Mouse (Mus musculus) G1E (cell line): ENCODE results near the gene Zfp296.

Experiments
- CTCF ChIP-seq: IDR thresholded peaks from 2 replicates; pipeline ENCODE4 v1.5.1; 2012; ENCODE audit warnings: low read depth, low read length, inconsistent platforms, mixed read lengths
- POLR2AphosphoS5 ChIP-seq: IDR thresholded peaks from 2 replicates; pipeline ENCODE4 v1.6.1; 2012; ENCODE audit warnings: low read depth, low read length, inconsistent platforms; ENCODE audit not compliant: insufficient replicate concordance
- TAL1 ChIP-seq: conservative IDR thresholded peaks from 2 replicates; pipeline ENCODE4 v1.6.1; 2012; ENCODE audit warnings: low read depth, low read length, inconsistent platforms, mixed read lengths

DNA sequence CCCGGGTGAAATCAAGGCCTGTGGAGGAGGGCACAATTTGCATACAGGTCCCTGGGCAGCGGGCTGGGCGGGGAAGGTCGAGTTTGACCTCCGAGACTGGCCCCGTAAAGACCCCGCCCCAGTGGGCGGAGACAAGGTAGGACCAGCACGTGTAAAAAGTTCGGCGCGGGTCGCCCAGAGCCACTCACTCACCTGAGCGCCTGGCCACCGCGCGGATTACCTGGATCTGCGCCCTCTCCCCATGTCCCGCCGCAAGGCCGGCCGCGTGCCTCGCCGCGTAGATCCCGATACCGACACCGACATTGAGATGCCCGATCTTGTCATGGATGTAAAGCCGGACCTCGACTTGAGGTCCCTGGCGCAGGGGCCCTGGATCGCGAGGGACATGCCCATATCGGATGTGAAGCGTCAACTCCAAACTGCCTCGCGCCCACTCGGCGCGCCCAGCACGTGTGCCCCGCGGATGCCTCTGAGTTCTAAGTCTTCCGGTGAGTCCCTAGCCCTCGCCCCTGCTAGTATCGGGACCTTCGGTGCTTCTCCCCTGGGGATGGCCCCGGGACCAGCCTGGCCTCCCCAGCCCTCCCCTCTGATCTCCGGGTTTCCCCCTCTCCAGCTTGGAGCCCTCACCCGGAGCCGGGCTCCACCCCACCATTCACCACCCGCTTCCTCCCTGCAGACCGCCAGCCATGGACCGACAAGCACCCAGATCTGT is at the start of gene Zfp296, which contains the start of gene Gemin7:
- TF ChIP-seq CTCF (no peak), POLR2AphosphoS5 (no peak), TAL1 (no peak)
